Comparison of ENCODE assay signal across 11 mouse cellular contexts in genomic region chr13:91702337-91702736, GRCm38 (mm10). TPM values are rescaled to one million over a fixed set of nuclear protein-coding genes. Genes with fewer than 3 reads are reported as not detected.
A peak's percentile ranks its signal among the peaks of the same experiment; 100 is the strongest.
DNase-seq lines count a peak whose midpoint lies in the region; ATAC-seq and TF ChIP-seq lines count a peak whose summit lies in the region.
"Had no signal": no experiment of that assay in that cellular context is flagged by ENCODE, and none has a peak within 500 bp of the region (broad histone marks: within the 10 kb centered on the region; RNA-seq: fewer than 3 reads in every experiment).

No protein-coding gene starts in this region.

- H3K36me3 ChIP-seq in lung, embryonic 14.5 days (ENCODE audit: insufficient read depth): peaks cover 14% of the 10 kb centered on the region; the same call in 1 of the 2 replicates
- H3K36me3 ChIP-seq in G1E (replicated peaks): peaks cover 45% of the 10 kb centered on the region
- peaks cover 23% of the 10 kb centered on the region for H3K36me3 ChIP-seq in midbrain, embryonic 13.5 days

- no peak overlapping the region for H3K4me2 ChIP-seq in lung, embryonic 14.5 days
- H3K4me2 ChIP-seq in midbrain, embryonic 13.5 days (replicated peaks): no peak overlapping the region

- H3K4me1 ChIP-seq in lung, embryonic 14.5 days (ENCODE audit: insufficient read depth): no peaks in the 10 kb centered on the region
- no peaks in the 10 kb centered on the region for H3K4me1 ChIP-seq in G1E (ENCODE audit: insufficient read depth, low read depth, low read length)
- no peaks in the 10 kb centered on the region for H3K4me1 ChIP-seq in midbrain, embryonic 13.5 days (replicated peaks)
- H3K4me1 ChIP-seq in cerebellum, adult 2 months (ENCODE audit: control insufficient read depth, insufficient read depth, low read length): no peaks in the 10 kb centered on the region

- no peak for TF ChIP-seq CTCF in lung, embryonic 14.5 days (IDR thresholded peaks at IDR 0.05; ENCODE audit: low read depth)
- no peak for TF ChIP-seq CTCF in G1E (IDR thresholded peaks at IDR 0.05; ENCODE audit: low read depth, low read length)
- no peak for TF ChIP-seq CTCF in cerebellum, adult 2 months (IDR thresholded peaks at IDR 0.05; ENCODE audit: borderline replicate concordance, insufficient read depth, low read depth, low read length)

- no peak for TF ChIP-seq POLR2A in cerebellum, adult 2 months (IDR thresholded peaks at IDR 0.05; ENCODE audit: borderline replicate concordance, insufficient read depth, low read length)

- H3K9ac ChIP-seq in lung, embryonic 14.5 days: no peak overlapping the region
- H3K9ac ChIP-seq in midbrain, embryonic 13.5 days (replicated peaks): no peak overlapping the region

- H3K27me3 ChIP-seq in lung, embryonic 14.5 days (ENCODE audit: insufficient read depth, low read length): no peaks in the 10 kb centered on the region
- H3K27me3 ChIP-seq in G1E (ENCODE audit: insufficient read depth, low read length): no peaks in the 10 kb centered on the region
- no peaks in the 10 kb centered on the region for H3K27me3 ChIP-seq in midbrain, embryonic 13.5 days
- no peaks in the 10 kb centered on the region for H3K27me3 ChIP-seq in cerebellum, adult 2 months (ENCODE audit: control insufficient read depth, insufficient read depth, low read length)

- peak; percentile 66 for ATAC-seq in lung, embryonic 14.5 days (ENCODE audit: insufficient read depth)
- peak; percentile 22; the same call in 1 of the 2 replicates for ATAC-seq in G1E (ENCODE audit: extremely low read depth, insufficient number of reproducible peaks, low FRiP score, poor library complexity, severe bottlenecking)
- ATAC-seq in granulocyte monocyte progenitor cell, adult 5-6 weeks (replicated peaks; ENCODE audit: poor library complexity, severe bottlenecking): peak; percentile 100
- ATAC-seq in monocyte, adult 5-6 weeks (replicated peaks; ENCODE audit: insufficient number of reproducible peaks, low FRiP score, low TSS enrichment, poor library complexity, severe bottlenecking): peak; percentile 88
- ATAC-seq in midbrain, embryonic 13.5 days: no peak

- H3K27ac ChIP-seq in lung, embryonic 14.5 days (ENCODE audit: low read depth): no peak overlapping the region
- H3K27ac ChIP-seq in midbrain, embryonic 13.5 days: no peak overlapping the region
- no peak overlapping the region for H3K27ac ChIP-seq in cerebellum, adult 2 months (ENCODE audit: insufficient read depth, low read length)

- peak; percentile 18 for DNase-seq in lung, embryonic 14.5 days
- DNase-seq in lung, postnatal 14 days: no peak
- DNase-seq in G1E (ENCODE audit: low spot score): no peak
- no peak for DNase-seq in cerebellum, adult 2 months
- DNase-seq: gastrocnemius, postnatal 36 days; kidney, adult 18-20 months; thymus, postnatal 36 days had no signal

- no peaks in the 10 kb centered on the region for H3K9me3 ChIP-seq in lung, embryonic 14.5 days (ENCODE audit: low read depth, low read length)
- H3K9me3 ChIP-seq in G1E (replicated peaks): no peaks in the 10 kb centered on the region
- no peaks in the 10 kb centered on the region for H3K9me3 ChIP-seq in midbrain, embryonic 13.5 days

- H3K4me3 ChIP-seq in lung, embryonic 14.5 days (ENCODE audit: low read depth, low read length): no peak overlapping the region
- H3K4me3 ChIP-seq in G1E (ENCODE audit: low read depth, low read length): no peak overlapping the region
- H3K4me3 ChIP-seq in midbrain, embryonic 13.5 days (replicated peaks): no peak overlapping the region
- H3K4me3 ChIP-seq in cerebellum, adult 2 months (replicated peaks; ENCODE audit: insufficient read depth, low read depth, low read length): no peak overlapping the region

- 53% methylated on average over 6 of the region's 6 CpGs for WGBS in lung, embryonic 14.5 days
- WGBS in midbrain, embryonic 13.5 days: 88% methylated on average over 6 of the region's 6 CpGs
- 87% methylated on average over 6 of the region's 6 CpGs for WGBS in cerebellum, adult 2 months

RNA-seq across cellular contexts. Expression of gene Acot12, which starts 39.0 kb away (rescaled TPM):
- not detected in 2 replicates for polyA plus RNA-seq in lung, embryonic 14.5 days (2014; fragmentation: Nextera tagmentation; extraction: Ambion mirVana)
- total RNA-seq in G1E (2014; fragmentation: Nextera tagmentation): not detected in 2 replicates
- 0.12 TPM in 1 of 2 replicates, not detected in the other for total RNA-seq in G1E (2017)
- polyA plus RNA-seq in G1E (2012): not detected in 2 replicates
- not detected in 2 replicates for total RNA-seq in granulocyte monocyte progenitor cell, adult 5-6 weeks (2014; fragmentation: Nextera tagmentation)
- not detected in 2 replicates for total RNA-seq in granulocyte monocyte progenitor cell, adult 5-6 weeks (2017)
- not detected in 3 replicates for total RNA-seq in monocyte, adult 5-6 weeks (2017)
- not detected in 2 replicates for polyA plus RNA-seq in midbrain, embryonic 13.5 days (2015; fragmentation: Nextera tagmentation; extraction: Ambion mirVana)
- 0.18 and 0.27 TPM in 2 replicates for polyA plus RNA-seq in cerebellum, adult 2 months (2012; rRNA removed)
- total RNA-seq: gastrocnemius, postnatal 36 days had no signal
- polyA plus RNA-seq: forebrain, embryonic 11.5 days had no signal
